Comparison of ENCODE assay signal across 1 mouse cellular context in genomic region chr10:118271416-118271815, GRCm38 (mm10). TPM values are rescaled to one million over a fixed set of nuclear protein-coding genes. Genes with fewer than 3 reads are reported as not detected.
"Had no signal": no experiment of that assay in that cellular context is flagged by ENCODE, and none has a peak within 500 bp of the region (broad histone marks: within the 10 kb centered on the region; RNA-seq: fewer than 3 reads in every experiment).

No protein-coding gene starts in this region.

RNA-seq across cellular contexts. Expression of gene Gm32802, which starts 12.9 kb away (rescaled TPM):
- total RNA-seq: neutrophil, adult 5-6 weeks had no signal

RNA-seq across cellular contexts. Expression of gene Iltifb, which starts 23.4 kb away (rescaled TPM):
- total RNA-seq: neutrophil, adult 5-6 weeks had no signal

RNA-seq across cellular contexts. Expression of gene Gm32717, which starts 30.8 kb away (rescaled TPM):
- total RNA-seq: neutrophil, adult 5-6 weeks had no signal

RNA-seq across cellular contexts. Expression of gene Gm9040, which starts 55.4 kb away (rescaled TPM):
- total RNA-seq: neutrophil, adult 5-6 weeks had no signal
